Mouse (Mus musculus): Measurements from ENCODE around the gene Olfr895.

DNA sequence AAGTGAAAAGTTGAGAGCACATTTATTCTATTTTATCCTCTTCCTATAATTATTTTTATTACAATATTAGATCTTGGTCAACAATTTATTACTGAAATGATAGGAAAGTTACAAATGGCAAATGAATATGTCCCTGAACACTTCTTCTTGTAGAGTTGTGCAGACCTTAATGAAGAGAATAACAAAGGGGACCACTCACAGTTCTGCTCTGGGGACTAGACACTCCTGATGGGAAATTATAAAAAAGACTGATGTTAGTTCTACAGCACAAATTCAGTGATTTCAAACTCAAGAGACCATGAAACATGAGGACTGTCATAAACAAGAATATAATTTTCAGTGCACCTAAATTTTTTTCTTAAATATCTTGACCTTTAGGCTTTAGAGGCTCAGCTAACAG lies 15.2 kb upstream of the Olfr895 start, which contains the start of gene Olfr143:
- TF ChIP-seq POLR2A (IDR thresholded peaks at IDR 0.05; ENCODE audit: borderline replicate concordance, low read depth, low read length) (no peak), CTCF (IDR thresholded peaks at IDR 0.05; ENCODE audit: low read depth, low read length) (no peak)

Measured in bone marrow macrophage, adult 2 months (primary cell).